Mouse (Mus musculus) heart, adult 9 months (tissue): ENCODE data around the gene Tedc1.

Experiments used
- DNase-seq, 2 experiments: peaks; one replicate each; pipeline ENCODE4 v3.0.0; 2022; ENCODE audit warnings: low spot score in 2 of 2

Tedc1 gene

GRCm38 (mm10) chr12:113155887-113156539 is at the start of gene Tedc1:
Gene Tedc1 (plus strand): TSS chr12:113156421.
- peak; percentile 99 for DNase-seq

DNA sequence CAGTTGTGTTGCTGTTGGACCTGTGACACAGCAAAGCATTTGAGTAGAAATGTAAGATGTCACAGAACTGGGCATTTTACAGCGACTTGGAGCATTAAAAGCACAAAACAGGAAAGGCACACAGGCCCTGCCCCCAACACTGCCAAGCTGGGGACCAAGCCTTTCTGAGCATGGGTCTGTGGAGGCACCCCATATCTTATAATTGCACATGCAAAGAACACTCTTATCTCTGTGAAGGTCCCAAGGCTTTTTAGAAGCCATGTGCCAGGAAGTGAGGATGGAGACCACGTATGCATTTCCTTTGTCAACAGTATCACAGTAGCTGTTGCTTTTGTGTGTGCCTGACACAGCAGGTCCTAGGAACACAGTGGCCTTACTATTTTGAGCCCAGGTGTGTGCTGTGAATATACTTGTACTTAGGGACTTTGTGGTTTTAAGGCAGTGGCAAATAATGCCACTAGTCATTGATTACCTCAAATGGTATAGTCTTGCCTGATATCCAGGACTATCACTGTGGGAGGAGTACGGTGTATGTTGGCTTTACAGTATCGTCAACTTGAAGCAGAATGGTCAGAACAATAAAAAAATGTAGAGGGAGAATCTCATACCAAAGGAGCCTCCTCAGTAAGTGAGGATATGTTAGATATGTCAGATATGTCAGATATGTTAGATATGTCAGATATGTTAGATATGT is 48.6 kb upstream of the Tedc1 start:
- no peak for DNase-seq

- DNase-seq = no peak
Measured at GRCm38 (mm10) chr12:113108528-113109283, 47.5 kb upstream of the Tedc1 start.

DNA sequence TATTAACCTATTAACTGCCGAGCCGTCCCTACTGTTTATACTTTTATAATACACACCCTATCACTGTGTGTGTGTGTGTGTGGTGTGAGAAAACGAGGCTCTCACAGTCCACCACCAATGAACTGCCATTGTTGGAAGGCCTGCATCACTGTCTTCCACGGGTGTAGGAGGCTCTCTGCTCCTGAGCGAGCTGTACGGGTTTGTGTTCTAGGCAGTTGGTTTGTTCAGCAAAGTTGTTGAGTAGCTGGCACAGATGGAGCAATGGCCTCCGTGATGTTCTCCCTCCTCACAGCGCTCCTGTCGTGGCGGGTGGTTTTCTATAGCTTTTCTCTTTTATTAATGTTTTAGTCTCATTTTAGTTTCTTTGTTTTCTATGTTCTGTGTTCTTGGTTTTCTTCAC is 46.4 kb upstream of the Tedc1 start:
- no peak for DNase-seq

DNA sequence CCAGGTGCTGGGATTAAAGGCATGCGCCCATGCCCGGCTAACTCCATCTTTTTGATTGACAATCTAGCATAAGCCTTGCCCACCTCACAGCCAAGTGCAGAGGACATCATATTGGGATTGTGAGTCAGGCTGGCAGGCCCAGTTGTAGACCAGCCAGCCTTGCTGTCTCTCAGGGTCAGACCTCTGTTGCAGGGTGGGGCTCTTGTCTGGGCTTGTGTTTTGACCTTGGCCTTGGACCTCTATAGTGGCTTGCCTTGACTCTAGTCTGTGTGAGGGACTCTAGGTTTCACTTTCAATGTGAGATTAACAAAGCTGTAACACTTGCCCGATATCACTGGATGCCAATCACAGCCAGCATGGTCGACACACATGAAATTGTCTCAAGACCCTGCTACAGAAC is 42.1 kb upstream of the Tedc1 start:
- no peak for DNase-seq

- DNase-seq = no peak
Measured at GRCm38 (mm10) chr12:113114856-113115538, 41.2 kb upstream of the Tedc1 start.

DNA sequence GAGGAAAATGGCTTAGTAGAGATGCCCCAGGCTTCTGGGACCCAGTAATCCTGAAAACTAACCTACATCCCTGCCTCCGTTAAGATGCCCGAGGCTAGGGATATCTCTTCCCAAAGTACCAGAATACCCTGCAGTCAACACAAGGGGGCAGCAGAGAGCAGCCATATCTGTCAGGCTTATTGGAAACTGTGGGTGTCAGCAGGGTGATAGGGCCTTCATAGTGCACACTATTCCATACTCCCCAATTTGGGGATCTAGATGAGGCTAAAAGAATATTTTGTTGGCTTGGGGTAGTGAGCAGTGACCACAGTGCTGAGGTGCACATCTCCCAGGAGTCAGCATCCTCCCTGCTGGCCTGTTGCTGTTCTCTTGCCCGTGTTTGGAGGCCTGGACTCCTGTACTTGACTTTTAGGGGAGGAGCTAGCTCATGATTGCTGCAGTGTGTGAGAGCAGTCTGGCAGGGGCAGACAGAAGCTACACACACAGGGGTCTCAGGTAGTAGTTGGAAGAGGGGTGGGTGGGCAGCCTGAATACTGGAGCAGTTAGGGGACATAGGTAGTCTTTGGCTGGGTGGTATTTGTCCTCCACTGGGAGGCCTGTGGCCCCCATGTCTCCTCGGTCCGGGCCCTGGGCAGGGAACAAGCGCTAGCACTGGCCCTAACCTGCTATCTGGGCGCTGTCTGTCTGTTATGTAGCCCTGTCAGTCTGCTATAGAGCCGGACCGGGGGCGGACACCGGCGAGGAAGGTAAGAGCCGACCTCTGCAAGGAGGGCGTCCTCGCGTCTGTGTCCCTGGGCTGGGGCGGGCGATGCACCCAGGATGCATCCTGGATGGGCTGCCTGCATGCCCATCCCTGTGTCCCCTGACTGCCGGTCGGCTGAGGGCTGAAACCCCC is 36.5 kb upstream of the Tedc1 start:
- DNase-seq = peak; percentile 66 to 83

DNA sequence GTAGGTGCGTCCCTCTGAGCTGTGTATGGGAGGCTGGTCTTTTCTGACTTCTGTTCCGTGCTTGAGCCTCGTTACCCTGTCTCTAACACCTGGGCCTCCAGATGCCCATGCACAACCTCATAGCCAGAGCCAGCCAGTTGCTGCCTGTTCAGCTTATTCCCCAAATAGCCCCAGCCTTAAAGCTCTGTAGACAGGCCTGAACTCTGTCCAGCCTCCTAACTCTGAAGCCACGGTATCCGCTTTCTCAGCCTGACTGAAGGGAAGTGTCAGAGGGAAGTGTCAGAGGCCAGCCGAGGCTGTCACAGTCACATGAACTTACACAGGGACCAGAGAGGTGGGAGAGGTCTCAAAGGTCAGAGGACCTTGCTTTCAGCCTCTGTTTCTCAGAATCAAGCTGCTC is 31.5 kb upstream of the Tedc1 start:
- no peak for DNase-seq

GRCm38 (mm10) chr12:113130732-113131131 is 25.5 kb upstream of the Tedc1 start:
- no peak for DNase-seq

GRCm38 (mm10) chr12:113131601-113132000 is 24.6 kb upstream of the Tedc1 start:
- no peak for DNase-seq

- DNase-seq = peak; percentile 93 to 95
Measured at GRCm38 (mm10) chr12:113132567-113132966, 23.7 kb upstream of the Tedc1 start.

DNA sequence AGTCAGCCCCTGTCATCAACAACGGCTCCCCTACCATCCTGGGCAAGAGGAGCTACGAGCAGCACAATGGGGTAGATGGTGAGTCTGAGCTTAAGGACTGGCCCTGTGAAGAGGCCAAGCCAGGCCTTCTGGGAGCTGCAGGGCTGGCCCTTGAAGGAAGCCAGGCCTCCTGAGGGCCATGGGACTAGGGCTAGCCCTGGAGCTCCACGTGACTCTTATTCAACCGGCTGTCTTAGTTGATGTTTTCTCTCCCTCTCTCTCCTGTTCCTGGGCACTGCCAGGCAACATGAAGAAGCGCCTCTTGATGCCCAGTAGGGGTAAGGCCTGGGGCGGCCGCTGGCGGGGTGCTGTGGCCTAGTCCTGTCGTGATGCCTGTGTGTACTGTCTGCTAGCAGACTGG is 23.0 kb upstream of the Tedc1 start:
- DNase-seq = peak; percentile 40 to 63

GRCm38 (mm10) chr12:113133861-113134403 is 22.3 kb upstream of the Tedc1 start:
- DNase-seq = no peak

- DNase-seq = no peak
Measured at GRCm38 (mm10) chr12:113134502-113134901, 21.7 kb upstream of the Tedc1 start.

DNA sequence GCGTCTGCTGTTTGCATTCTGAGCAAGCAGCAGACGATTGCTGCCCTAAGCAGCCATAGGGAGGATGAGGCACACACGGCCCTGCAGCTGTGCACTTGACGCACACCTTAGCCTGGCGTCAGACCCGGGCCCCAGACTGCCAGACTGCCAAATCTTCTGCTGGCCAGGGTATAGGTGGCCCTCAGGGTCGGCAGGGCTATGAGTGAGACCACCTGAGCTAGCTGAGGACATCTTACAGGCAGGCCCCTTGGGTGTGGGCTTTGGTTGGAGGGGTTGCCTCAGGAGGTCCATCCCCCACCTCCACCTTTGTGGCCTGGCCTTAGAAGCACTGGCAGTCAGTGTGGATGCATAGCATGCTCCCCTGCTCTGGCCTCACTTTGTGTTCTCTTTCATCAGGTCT is 20.8 kb upstream of the Tedc1 start:
- DNase-seq = no peak

- no peak for DNase-seq
Measured at GRCm38 (mm10) chr12:113136492-113137020, 19.7 kb upstream of the Tedc1 start.

- peak; percentile 72 to 74 for DNase-seq
Measured at GRCm38 (mm10) chr12:113137260-113138213, 18.7 kb upstream of the Tedc1 start.

GRCm38 (mm10) chr12:113138291-113138690 is 17.9 kb upstream of the Tedc1 start:
- no peak for DNase-seq
